Mouse (Mus musculus) neural tube, embryonic 12.5 days (tissue): ENCODE measurements around the gene Mecp2. TPM values are rescaled to one million over a fixed set of nuclear protein-coding genes. Genes with fewer than 3 reads are reported as not detected.
A peak's percentile ranks its signal among the peaks of the same experiment; 100 is the strongest.

Experiments
- ATAC-seq: fragments of 200-750 bp; cut with Nextera tagmentation; 2 replicates; pipeline ENCODE4 v1.8.0; 2017; ENCODE audit warnings: low read depth, mild to moderate bottlenecking, moderate TSS enrichment, moderate library complexity; ENCODE audit not compliant: low FRiP score
- H3K27ac ChIP-seq: fragments of 300-500 bp; sonication (generic); 2 replicates; pipeline ENCODE4 v1.5.1; 2016
- H3K27me3 ChIP-seq: fragments of 300-500 bp; sonication (generic); replicated peaks from 2 replicates; pipeline ENCODE4 v1.6.1; 2016; ENCODE audit warnings: mild to moderate bottlenecking
- H3K36me3 ChIP-seq: fragments of 300-500 bp; sonication (generic); 2 replicates; pipeline ENCODE4 v1.6.1; 2016; ENCODE audit warnings: mild to moderate bottlenecking
- H3K4me1 ChIP-seq: fragments of 300-500 bp; sonication (generic); 2 replicates; pipeline ENCODE4 v1.6.1; 2016
- H3K4me2 ChIP-seq: fragments of 300-500 bp; sonication (generic); replicated peaks from 2 replicates; pipeline ENCODE4 v1.6.1; 2016; ENCODE audit warnings: mild to moderate bottlenecking
- H3K4me3 ChIP-seq: fragments of 300-500 bp; sonication (generic); 2 replicates; pipeline ENCODE4 v1.5.1; 2016
- H3K9ac ChIP-seq: fragments of 300-500 bp; sonication (generic); 2 replicates; pipeline ENCODE4 v1.6.1; 2016; ENCODE audit warnings: mild to moderate bottlenecking
- H3K9me3 ChIP-seq: fragments of 300-500 bp; sonication (generic); 2 replicates; pipeline ENCODE4 v1.6.1; 2016; ENCODE audit warnings: mild to moderate bottlenecking
- WGBS: fragments of 180-500 bp; shearing (Covaris S2); methylation state at CpG from one replicate; pipeline ENCODE4 v1.1.7; 2016; 5-methylcytosine and 5-hydroxymethylcytosine counted together
- polyA plus RNA-seq: library from polyadenylated mRNA; unstranded; fragments of >200 nt; fragmentation: Nextera tagmentation; extraction: Ambion mirVana; gene quantifications from 2 replicates; pipeline ENCODE4 v1.2.1, GENCODE M21; 2016

Gene Mecp2
- polyA plus RNA-seq, 1 experiment from 2014 or later: 14.4 TPM

- peak; percentile 85 for ATAC-seq
These were observed 50.1 kb downstream of the Mecp2 start for GRCm38 (mm10) chrX:74084946-74085498.

GRCm38 (mm10) chrX:74084276-74084837 is 50.8 kb downstream of the Mecp2 start:
- H3K4me3 ChIP-seq: peak overlapping the region; percentile 55
- H3K27me3 ChIP-seq: no peaks in the 10 kb centered on the region
- ATAC-seq: peak; percentile 3
- peak overlapping the region; percentile 63 for H3K4me2 ChIP-seq
- H3K9ac ChIP-seq: peak overlapping the region; percentile 81
- no peaks in the 10 kb centered on the region for H3K9me3 ChIP-seq
- H3K27ac ChIP-seq: no peak overlapping the region
- H3K4me1 ChIP-seq: no peaks in the 10 kb centered on the region
- WGBS: 21% methylated on average over 17 of the region's 17 CpGs
- H3K36me3 ChIP-seq: no peaks in the 10 kb centered on the region

More at GRCm38 (mm10) chrX:74084946-74085498, 50.1 kb downstream of the Mecp2 start:
- Histone ChIP-seq H3K4me1 (no peaks in the 10 kb centered on the region), H3K27ac (peak overlapping the region; percentile 91), H3K27me3 (no peaks in the 10 kb centered on the region), H3K9me3 (no peaks in the 10 kb centered on the region), H3K36me3 (no peaks in the 10 kb centered on the region), H3K9ac (peak overlapping the region; percentile 81), H3K4me2 (peak overlapping the region; percentile 63), H3K4me3 (peak overlapping the region; percentile 55)
- 11% methylated on average over 33 of the region's 56 CpGs for WGBS

DNA sequence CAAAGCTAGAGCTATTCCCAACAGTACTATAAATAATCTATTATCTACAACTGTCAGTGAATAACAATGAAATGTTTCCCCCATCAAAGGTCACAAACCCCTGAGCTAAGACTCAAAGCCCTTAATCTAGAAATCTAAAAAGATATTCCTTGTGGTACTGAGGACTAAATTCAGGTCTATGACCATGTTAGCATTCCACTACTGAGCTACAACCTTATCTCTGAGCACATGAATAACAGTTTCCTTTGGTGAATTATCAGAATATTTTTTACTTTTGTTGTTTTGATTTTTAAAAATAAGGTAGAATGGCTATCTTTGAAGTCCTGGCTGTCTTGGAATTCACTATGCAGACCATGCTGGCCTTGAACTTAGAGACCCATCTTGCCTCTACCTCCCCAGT is 64.4 kb downstream of the Mecp2 start:
- no peak overlapping the region for H3K4me3 ChIP-seq
- H3K4me1 ChIP-seq: no peaks in the 10 kb centered on the region
- no peak overlapping the region for H3K4me2 ChIP-seq
- H3K27me3 ChIP-seq: no peaks in the 10 kb centered on the region
- no peak overlapping the region for H3K9ac ChIP-seq
- H3K9me3 ChIP-seq: no peaks in the 10 kb centered on the region
- H3K27ac ChIP-seq: no peak overlapping the region
- no peak for ATAC-seq
- H3K36me3 ChIP-seq: no peaks in the 10 kb centered on the region

- 88% methylated on average over 9 of the region's 9 CpGs for WGBS
- no peak for ATAC-seq
These were observed 67.3 kb downstream of the Mecp2 start for GRCm38 (mm10) chrX:74067891-74068290.

GRCm38 (mm10) chrX:74045107-74045506 is 90.1 kb downstream of the Mecp2 start:
- H3K36me3 ChIP-seq: no peaks in the 10 kb centered on the region
- H3K4me1 ChIP-seq: no peaks in the 10 kb centered on the region
- H3K4me3 ChIP-seq: no peak overlapping the region
- H3K9ac ChIP-seq: no peak overlapping the region
- H3K4me2 ChIP-seq: no peak overlapping the region
- no peak for ATAC-seq
- 87% methylated on average over 1 of the region's 1 CpGs for WGBS
- H3K27me3 ChIP-seq: no peaks in the 10 kb centered on the region
- H3K9me3 ChIP-seq: no peaks in the 10 kb centered on the region
- no peak overlapping the region for H3K27ac ChIP-seq

More at GRCm38 (mm10) chrX:74067891-74068290, 67.3 kb downstream of the Mecp2 start:
- Histone ChIP-seq H3K9ac (no peak overlapping the region), H3K27me3 (no peaks in the 10 kb centered on the region), H3K4me1 (no peaks in the 10 kb centered on the region), H3K9me3 (no peaks in the 10 kb centered on the region), H3K27ac (no peak overlapping the region), H3K4me3 (no peak overlapping the region), H3K36me3 (no peaks in the 10 kb centered on the region), H3K4me2 (no peak overlapping the region)

DNA sequence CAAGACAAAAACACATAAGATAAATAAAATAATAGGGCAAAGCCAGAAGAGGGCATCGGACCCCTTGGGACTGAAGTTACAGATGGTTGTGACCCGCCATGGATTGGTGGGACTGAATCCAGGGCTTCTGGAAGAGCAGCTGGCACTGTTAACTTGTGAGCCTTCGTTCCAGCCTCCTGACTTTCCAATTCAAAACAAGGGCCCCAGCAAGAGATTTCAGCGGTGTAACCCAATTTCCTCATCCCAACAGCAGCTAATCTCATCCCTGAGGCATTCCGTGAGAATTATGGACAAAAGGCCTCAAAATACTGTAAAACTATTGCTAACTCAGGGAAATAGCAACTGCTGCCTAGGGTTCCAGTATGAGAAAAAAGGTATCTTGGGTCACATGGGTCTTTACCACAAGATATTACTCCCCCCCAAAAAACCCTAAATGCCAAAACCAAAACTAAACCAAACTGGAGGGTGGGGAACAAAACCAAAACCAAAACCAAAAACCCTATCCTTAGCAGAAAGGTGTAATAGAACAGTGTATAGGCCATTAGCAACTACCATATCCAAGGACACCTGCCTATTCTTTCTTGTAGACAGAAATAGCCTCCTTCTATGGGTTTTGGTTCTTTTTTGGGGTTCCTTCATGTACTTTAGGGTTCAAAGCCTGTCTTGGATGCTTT is 97.3 kb downstream of the Mecp2 start:
- H3K4me3 ChIP-seq: no peak overlapping the region
- no peaks in the 10 kb centered on the region for H3K9me3 ChIP-seq
- H3K4me1 ChIP-seq: no peaks in the 10 kb centered on the region
- ATAC-seq: no peak
- H3K36me3 ChIP-seq: peaks cover 23% of the 10 kb centered on the region
- H3K27ac ChIP-seq: no peak overlapping the region
- no peak overlapping the region for H3K4me2 ChIP-seq
- H3K27me3 ChIP-seq: no peaks in the 10 kb centered on the region
- 93% methylated on average over 5 of the region's 5 CpGs for WGBS
- H3K9ac ChIP-seq: no peak overlapping the region

DNA sequence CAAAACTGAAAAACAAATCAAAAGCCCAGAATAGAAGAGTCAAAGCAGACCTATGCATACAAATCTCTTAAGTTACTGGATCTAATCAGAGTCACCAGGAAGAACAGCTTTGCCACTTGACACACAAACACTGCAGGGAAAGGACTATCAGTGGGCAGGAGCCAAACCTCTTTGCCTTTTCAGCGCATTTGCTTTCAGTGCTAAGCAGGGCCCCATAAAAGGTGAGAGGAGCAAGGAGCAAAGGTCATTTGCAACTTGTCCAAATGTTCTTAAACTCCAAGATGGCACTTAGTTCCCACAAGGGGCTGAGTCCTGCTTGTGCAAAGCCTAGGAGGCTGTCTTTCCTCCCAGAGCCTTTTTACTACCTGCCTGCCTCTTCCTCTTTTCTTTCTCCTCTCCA is 105.2 kb downstream of the Mecp2 start:
- Histone ChIP-seq H3K4me1 (no peaks in the 10 kb centered on the region), H3K4me3 (no peak overlapping the region), H3K27ac (no peak overlapping the region), H3K4me2 (no peak overlapping the region), H3K9me3 (no peaks in the 10 kb centered on the region), H3K9ac (no peak overlapping the region), H3K27me3 (no peaks in the 10 kb centered on the region), H3K36me3 (peaks cover 9% of the 10 kb centered on the region)
- ATAC-seq: no peak
- 83% methylated on average over 1 of the region's 1 CpGs for WGBS

DNA sequence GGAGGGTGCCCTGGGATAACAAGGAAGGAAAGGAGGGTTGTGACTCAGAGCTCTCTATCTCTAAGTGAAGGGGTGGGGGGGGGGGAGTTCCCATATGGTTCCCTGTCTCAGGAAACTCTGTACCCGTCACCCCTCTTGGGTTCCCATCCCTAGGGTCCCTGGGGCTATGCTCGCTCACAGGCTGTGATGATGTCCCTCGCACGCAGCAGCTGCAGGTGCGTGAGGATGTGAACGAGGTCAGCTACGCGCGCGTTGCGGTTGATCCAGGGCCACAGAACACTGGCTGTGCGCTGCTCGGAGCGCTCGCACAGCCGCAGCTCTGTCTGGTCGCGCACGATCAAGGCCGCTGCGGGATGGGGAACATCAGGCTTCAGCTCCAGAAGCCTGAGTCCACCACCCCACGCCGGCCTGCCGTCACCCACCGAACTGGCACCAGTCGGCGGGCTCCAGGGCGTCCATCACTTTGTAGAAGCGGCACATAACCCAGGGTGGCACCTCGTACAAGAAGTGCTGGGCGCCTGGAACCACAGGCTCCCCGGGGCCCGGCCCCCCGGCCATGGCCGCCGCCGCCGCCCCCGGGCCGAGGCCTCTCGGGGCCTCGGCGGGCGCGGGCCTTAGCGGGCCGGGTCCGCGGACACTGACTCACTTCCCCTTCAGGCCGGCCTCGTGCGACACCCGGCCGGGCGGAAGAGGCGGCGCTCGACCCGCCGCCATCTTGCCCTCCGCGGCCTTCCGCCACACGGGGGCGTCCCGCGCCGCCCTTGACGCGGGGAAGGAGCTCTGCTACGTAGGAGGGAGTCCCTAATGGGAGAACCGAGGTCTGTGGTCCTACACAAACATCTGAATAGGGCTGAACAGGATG is 111.7 kb downstream of the Mecp2 start, which contains the start of gene Irak1:
Gene Irak1, minus strand, starts transcription at position 731 of the 862 bp plus-strand sequence.
- WGBS: 16% methylated on average over 72 of the region's 72 CpGs
- no peaks in the 10 kb centered on the region; the same call in 1 of the 2 replicates for H3K36me3 ChIP-seq
- peak within 1 kb of the TSS; percentile 42; the same call in 1 of the 2 replicates for H3K27ac ChIP-seq
- H3K4me1 ChIP-seq: peaks cover 4% of the 10 kb centered on the region; the same call in 1 of the 2 replicates
- no peaks in the 10 kb centered on the region for H3K9me3 ChIP-seq
- ATAC-seq: peak; percentile 92
- H3K27me3 ChIP-seq: no peaks in the 10 kb centered on the region
- H3K9ac ChIP-seq: peak within 1 kb of the TSS; percentile 75
- H3K4me2 ChIP-seq: peak within 1 kb of the TSS; percentile 64
- H3K4me3 ChIP-seq: peak within 1 kb of the TSS; percentile 56

DNA sequence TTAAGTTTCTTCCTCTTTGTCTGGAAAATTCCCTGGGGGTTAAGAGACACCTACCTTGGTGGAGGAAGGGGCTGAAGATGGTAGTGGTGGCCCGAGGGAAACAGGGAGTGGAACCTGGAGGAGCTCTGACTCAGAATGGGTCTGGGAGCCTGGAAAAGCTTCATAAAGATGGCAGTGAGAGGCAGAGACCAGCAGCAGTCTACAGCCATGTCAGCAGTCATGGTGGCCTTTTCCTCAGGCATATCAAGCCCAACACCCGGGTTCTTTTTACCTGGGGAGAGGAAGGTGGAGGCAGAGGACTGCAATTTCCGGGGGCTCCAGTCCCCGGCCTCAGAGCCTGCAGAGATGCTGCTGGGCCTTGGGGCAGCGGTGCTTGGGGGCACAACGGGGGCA is 112.4 kb downstream of the Mecp2 start:
- H3K36me3 ChIP-seq: no peaks in the 10 kb centered on the region; the same call in none of the 2 replicates
- H3K27ac ChIP-seq: no peak overlapping the region
- H3K9me3 ChIP-seq: no peaks in the 10 kb centered on the region
- WGBS: 25% methylated on average over 6 of the region's 6 CpGs
- no peaks in the 10 kb centered on the region for H3K27me3 ChIP-seq
- ATAC-seq: no peak; the same call in 1 of the 2 replicates
- H3K4me2 ChIP-seq: peak overlapping the region; percentile 64
- H3K9ac ChIP-seq: peak overlapping the region; percentile 75
- peaks cover 4% of the 10 kb centered on the region; the same call in 1 of the 2 replicates for H3K4me1 ChIP-seq
- H3K4me3 ChIP-seq: peak overlapping the region; percentile 56

DNA sequence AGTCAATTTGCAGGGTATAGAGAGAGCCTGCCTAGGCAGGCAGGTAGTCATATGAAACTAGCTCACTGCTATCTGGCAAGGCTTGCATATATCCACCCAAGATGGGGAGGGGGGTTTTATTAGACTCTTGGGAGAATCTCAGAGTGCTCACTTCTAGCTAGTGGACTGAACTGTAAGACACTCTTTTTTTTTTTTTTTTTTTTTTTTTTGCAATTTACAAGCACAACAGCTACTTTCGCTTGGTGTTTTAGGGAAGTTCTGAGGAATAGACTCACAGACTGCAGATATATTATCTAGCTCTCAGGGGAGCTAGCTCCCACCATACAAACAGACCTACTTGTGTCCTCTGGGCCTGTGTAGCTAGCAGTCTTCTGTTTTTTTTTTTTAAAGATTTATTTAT is 120.6 kb downstream of the Mecp2 start:
- no peaks in the 10 kb centered on the region for H3K27me3 ChIP-seq
- peaks cover 3% of the 10 kb centered on the region for H3K36me3 ChIP-seq
- WGBS: 100% methylated on average over 1 of the region's 1 CpGs
- H3K4me3 ChIP-seq: no peak overlapping the region
- no peaks in the 10 kb centered on the region for H3K9me3 ChIP-seq
- no peaks in the 10 kb centered on the region for H3K4me1 ChIP-seq
- H3K4me2 ChIP-seq: no peak overlapping the region
- H3K9ac ChIP-seq: no peak overlapping the region
- no peak overlapping the region for H3K27ac ChIP-seq
- ATAC-seq: no peak

GRCm38 (mm10) chrX:74008063-74008462 is 127.1 kb downstream of the Mecp2 start:
- WGBS: 21% methylated on average over 8 of the region's 8 CpGs
- Histone ChIP-seq H3K9ac (no peak overlapping the region), H3K4me2 (no peak overlapping the region), H3K4me3 (no peak overlapping the region), H3K4me1 (no peaks in the 10 kb centered on the region), H3K36me3 (no peaks in the 10 kb centered on the region), H3K27me3 (no peaks in the 10 kb centered on the region), H3K9me3 (no peaks in the 10 kb centered on the region), H3K27ac (no peak overlapping the region)
- no peak for ATAC-seq

- ATAC-seq: no peak
- 89% methylated on average over 21 of the region's 21 CpGs for WGBS
- Histone ChIP-seq H3K4me3 (no peak overlapping the region), H3K9me3 (no peaks in the 10 kb centered on the region), H3K27ac (no peak overlapping the region), H3K4me2 (no peak overlapping the region), H3K9ac (no peak overlapping the region), H3K27me3 (no peaks in the 10 kb centered on the region), H3K36me3 (no peaks in the 10 kb centered on the region), H3K4me1 (no peaks in the 10 kb centered on the region)
These were observed 128.8 kb downstream of the Mecp2 start for GRCm38 (mm10) chrX:74006401-74006800.
